Mouse (Mus musculus) heart, postnatal 0 days (tissue): ENCODE data around the gene Fbxl5.

Experiments used
- CTCF ChIP-seq: IDR thresholded peaks from 2 replicates; pipeline ENCODE4 v1.5.1; 2016; ENCODE audit warnings: antibody characterized with exemption, control low read depth, low read depth
- EP300 ChIP-seq: IDR thresholded peaks from 2 replicates; pipeline ENCODE4 v1.6.1; 2016; ENCODE audit warnings: antibody characterized with exemption, low read depth

- no peak for TF ChIP-seq CTCF
- no peak for TF ChIP-seq EP300
These were observed 34.8 kb downstream of the Fbxl5 start for GRCm38 (mm10) chr5:43786607-43787006.
